Comparison of ENCODE assay signal across 9 mouse cellular contexts in the genomic region with DNA sequence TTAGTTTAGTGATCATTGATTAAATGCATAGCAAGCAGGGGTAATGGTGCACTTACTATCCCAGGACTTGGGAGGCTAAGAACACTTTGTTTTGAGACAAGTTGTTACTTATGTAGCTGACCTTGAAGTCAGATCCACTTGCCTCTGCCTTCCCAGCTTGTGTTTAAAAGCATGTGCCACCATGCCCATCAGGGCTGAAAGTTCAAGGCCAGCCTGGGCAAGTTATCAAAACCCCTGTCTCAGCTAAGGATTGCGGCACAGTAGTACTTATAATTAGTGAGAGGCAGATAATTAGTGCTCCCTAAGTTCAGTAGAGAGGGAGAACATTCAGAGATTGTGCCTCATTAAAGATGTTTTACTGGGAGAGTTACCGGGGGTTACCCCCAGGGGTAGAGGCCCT. TPM values are rescaled to one million over a fixed set of nuclear protein-coding genes. Genes with fewer than 3 reads are reported as not detected.
DNase-seq lines count a peak whose midpoint lies in the region; ATAC-seq and TF ChIP-seq lines count a peak whose summit lies in the region.
"Had no signal": no experiment of that assay in that cellular context is flagged by ENCODE, and none has a peak within 500 bp of the region (broad histone marks: within the 10 kb centered on the region; RNA-seq: fewer than 3 reads in every experiment).

No protein-coding gene starts in this region.

- H3K36me3 ChIP-seq in forebrain, embryonic 10.5 days (replicated peaks) = peaks cover 75% of the 10 kb centered on the region
- H3K36me3 ChIP-seq in forebrain, postnatal 0 days (ENCODE audit: insufficient read depth) = peaks cover 36% of the 10 kb centered on the region
- peaks cover 37% of the 10 kb centered on the region for H3K36me3 ChIP-seq in midbrain, embryonic 11.5 days (ENCODE audit: control insufficient read depth, insufficient read depth, low read length)
- peaks cover 32% of the 10 kb centered on the region for H3K36me3 ChIP-seq in midbrain, embryonic 16.5 days (ENCODE audit: control insufficient read depth, insufficient read depth, low read length)
- H3K36me3 ChIP-seq in hindbrain, embryonic 11.5 days (ENCODE audit: control insufficient read depth, insufficient read depth, low read length) = peaks cover 24% of the 10 kb centered on the region
- peaks cover 57% of the 10 kb centered on the region for H3K36me3 ChIP-seq in neural tube, embryonic 12.5 days

- ATAC-seq in forebrain, postnatal 0 days = no peak
- no peak for ATAC-seq in midbrain, embryonic 11.5 days (ENCODE audit: low FRiP score)
- ATAC-seq in midbrain, embryonic 16.5 days = no peak
- ATAC-seq in hindbrain, embryonic 11.5 days (ENCODE audit: low FRiP score) = no peak
- no peak for ATAC-seq in neural tube, embryonic 12.5 days (ENCODE audit: low FRiP score, low read depth)

- H3K4me2 ChIP-seq in forebrain, postnatal 0 days (ENCODE audit: low read depth) = no peak overlapping the region; the same call in 1 of the 2 replicates
- H3K4me2 ChIP-seq in midbrain, embryonic 11.5 days = peak overlapping the region; percentile 59; the same call in 1 of the 2 replicates
- H3K4me2 ChIP-seq in midbrain, embryonic 16.5 days (ENCODE audit: low read length) = no peak overlapping the region
- peak overlapping the region; percentile 30 for H3K4me2 ChIP-seq in hindbrain, embryonic 11.5 days (replicated peaks; ENCODE audit: low read depth, low read length)
- H3K4me2 ChIP-seq in neural tube, embryonic 12.5 days (replicated peaks) = peak overlapping the region; percentile 86

- DNase-seq in forebrain, embryonic 10.5 days (ENCODE audit: extremely low spot score, low spot score) = no peak
- no peak for DNase-seq in forebrain, postnatal 0 days
- DNase-seq in midbrain, embryonic 11.5 days (ENCODE audit: low spot score, missing footprints) = no peak
- no peak for DNase-seq in hindbrain, embryonic 11.5 days (ENCODE audit: low spot score)
- DNase-seq in c-Kit-positive CD71-positive TER-119-positive erythroid progenitor cells, embryonic 14.5 days (ENCODE audit: low spot score) = no peak
- DNase-seq in spleen, adult 12 weeks (ENCODE audit: low spot score) = no peak

- peaks cover 38% of the 10 kb centered on the region for H3K4me1 ChIP-seq in forebrain, embryonic 10.5 days
- H3K4me1 ChIP-seq in forebrain, postnatal 0 days (ENCODE audit: insufficient read depth) = peaks cover 15% of the 10 kb centered on the region
- H3K4me1 ChIP-seq in midbrain, embryonic 11.5 days (ENCODE audit: control insufficient read depth, insufficient read depth, low read length) = peaks cover 21% of the 10 kb centered on the region
- peaks cover 34% of the 10 kb centered on the region for H3K4me1 ChIP-seq in midbrain, embryonic 16.5 days (ENCODE audit: control insufficient read depth, insufficient read depth, low read length)
- peaks cover 9% of the 10 kb centered on the region for H3K4me1 ChIP-seq in hindbrain, embryonic 11.5 days (replicated peaks; ENCODE audit: control insufficient read depth, insufficient read depth, low read length)
- peaks cover 29% of the 10 kb centered on the region for H3K4me1 ChIP-seq in neural tube, embryonic 12.5 days

- no peak for TF ChIP-seq CTCF in forebrain, postnatal 0 days (IDR thresholded peaks at IDR 0.05; ENCODE audit: low read depth)

- WGBS in forebrain, embryonic 10.5 days = 97% methylated on average over 2 of the region's 2 CpGs
- 69% methylated on average over 2 of the region's 2 CpGs for WGBS in forebrain, postnatal 0 days
- 97% methylated on average over 2 of the region's 2 CpGs for WGBS in midbrain, embryonic 11.5 days
- WGBS in midbrain, embryonic 16.5 days = 96% methylated on average over 2 of the region's 2 CpGs
- WGBS in hindbrain, embryonic 11.5 days = 95% methylated on average over 2 of the region's 2 CpGs
- 94% methylated on average over 2 of the region's 2 CpGs for WGBS in neural tube, embryonic 12.5 days

- H3K9ac ChIP-seq in forebrain, postnatal 0 days = no peak overlapping the region
- H3K9ac ChIP-seq in midbrain, embryonic 11.5 days (ENCODE audit: low read length) = peak overlapping the region; percentile 33; the same call in 1 of the 2 replicates
- H3K9ac ChIP-seq in midbrain, embryonic 16.5 days (ENCODE audit: low read depth, low read length) = no peak overlapping the region
- H3K9ac ChIP-seq in hindbrain, embryonic 11.5 days (ENCODE audit: low read depth, low read length) = no peak overlapping the region; the same call in 1 of the 2 replicates
- no peak overlapping the region; the same call in 1 of the 2 replicates for H3K9ac ChIP-seq in neural tube, embryonic 12.5 days

- H3K27me3 ChIP-seq in forebrain, embryonic 10.5 days (ENCODE audit: poor library complexity, severe bottlenecking) = no peaks in the 10 kb centered on the region
- H3K27me3 ChIP-seq in forebrain, postnatal 0 days (ENCODE audit: insufficient read depth, low read length) = no peaks in the 10 kb centered on the region
- no peaks in the 10 kb centered on the region for H3K27me3 ChIP-seq in midbrain, embryonic 11.5 days (ENCODE audit: control insufficient read depth, insufficient read depth, low read length)
- H3K27me3 ChIP-seq in midbrain, embryonic 16.5 days (ENCODE audit: control insufficient read depth, insufficient read depth, low read depth, low read length) = no peaks in the 10 kb centered on the region
- H3K27me3 ChIP-seq in hindbrain, embryonic 11.5 days (ENCODE audit: control insufficient read depth, insufficient read depth, low read length) = no peaks in the 10 kb centered on the region
- no peaks in the 10 kb centered on the region for H3K27me3 ChIP-seq in neural tube, embryonic 12.5 days (replicated peaks)

- no peak overlapping the region for H3K27ac ChIP-seq in forebrain, embryonic 10.5 days
- no peak overlapping the region for H3K27ac ChIP-seq in forebrain, postnatal 0 days (ENCODE audit: low read depth, low read length)
- H3K27ac ChIP-seq in midbrain, embryonic 11.5 days (ENCODE audit: low read depth, low read length) = no peak overlapping the region
- no peak overlapping the region for H3K27ac ChIP-seq in midbrain, embryonic 16.5 days (ENCODE audit: low read length)
- no peak overlapping the region for H3K27ac ChIP-seq in hindbrain, embryonic 11.5 days (ENCODE audit: low read depth, low read length)
- no peak overlapping the region for H3K27ac ChIP-seq in neural tube, embryonic 12.5 days
- H3K27ac ChIP-seq: layer of hippocampus, adult 2 months had no signal

- H3K4me3 ChIP-seq in forebrain, embryonic 10.5 days = peak overlapping the region; percentile 73
- H3K4me3 ChIP-seq in forebrain, postnatal 0 days (ENCODE audit: low read depth, low read length) = no peak overlapping the region
- peak overlapping the region; percentile 97; the same call in 1 of the 2 replicates for H3K4me3 ChIP-seq in midbrain, embryonic 11.5 days (ENCODE audit: low read depth, low read length)
- no peak overlapping the region for H3K4me3 ChIP-seq in midbrain, embryonic 16.5 days (ENCODE audit: low read depth, low read length)
- peak overlapping the region; percentile 96 for H3K4me3 ChIP-seq in hindbrain, embryonic 11.5 days (ENCODE audit: low read depth, low read length)
- H3K4me3 ChIP-seq in neural tube, embryonic 12.5 days = no peak overlapping the region
- H3K4me3 ChIP-seq: layer of hippocampus, adult 2 months had no signal

- H3K9me3 ChIP-seq in forebrain, embryonic 10.5 days = peaks cover 27% of the 10 kb centered on the region
- H3K9me3 ChIP-seq in forebrain, postnatal 0 days (ENCODE audit: low read length) = no peaks in the 10 kb centered on the region
- H3K9me3 ChIP-seq in midbrain, embryonic 11.5 days (ENCODE audit: control insufficient read depth, low read length) = no peaks in the 10 kb centered on the region
- H3K9me3 ChIP-seq in midbrain, embryonic 16.5 days (replicated peaks; ENCODE audit: control insufficient read depth, low read length, poor library complexity, severe bottlenecking) = no peaks in the 10 kb centered on the region
- no peaks in the 10 kb centered on the region for H3K9me3 ChIP-seq in hindbrain, embryonic 11.5 days (ENCODE audit: control insufficient read depth, low read length)
- H3K9me3 ChIP-seq in neural tube, embryonic 12.5 days = no peaks in the 10 kb centered on the region

RNA-seq across cellular contexts. Expression of a gene that starts 1.8 kb away (rescaled TPM):
- polyA plus RNA-seq in forebrain, embryonic 10.5 days (2016; fragmentation: Nextera tagmentation; extraction: Ambion mirVana) = 30.3 and 32.3 TPM in 2 replicates
- total RNA-seq in forebrain, postnatal 0 days (2014; rRNA removed) = 6.5 and 8.0 TPM in 2 replicates
- polyA plus RNA-seq in forebrain, postnatal 0 days (2015; fragmentation: Nextera tagmentation; extraction: Ambion mirVana) = 5.6 and 6.7 TPM in 2 replicates
- 24.6 and 29.8 TPM in 2 replicates for polyA plus RNA-seq in midbrain, embryonic 11.5 days (2014; fragmentation: Nextera tagmentation; extraction: Ambion mirVana)
- polyA plus RNA-seq in midbrain, embryonic 16.5 days (2015; fragmentation: Nextera tagmentation; extraction: Ambion mirVana) = 14.3 and 15.5 TPM in 2 replicates
- 23.7 and 30.0 TPM in 2 replicates for polyA plus RNA-seq in hindbrain, embryonic 11.5 days (2014; fragmentation: Nextera tagmentation; extraction: Ambion mirVana)
- 30.1 and 32.8 TPM in 2 replicates for polyA plus RNA-seq in neural tube, embryonic 12.5 days (2016; fragmentation: Nextera tagmentation; extraction: Ambion mirVana)

RNA-seq across cellular contexts. Expression of a gene that starts 1.9 kb away (rescaled TPM):
- polyA plus RNA-seq in forebrain, embryonic 10.5 days (2016; fragmentation: Nextera tagmentation; extraction: Ambion mirVana) = 74.7 and 78.3 TPM in 2 replicates
- total RNA-seq in forebrain, postnatal 0 days (2014; rRNA removed) = 34.3 and 46.6 TPM in 2 replicates
- polyA plus RNA-seq in forebrain, postnatal 0 days (2015; fragmentation: Nextera tagmentation; extraction: Ambion mirVana) = 29.8 and 35.9 TPM in 2 replicates
- polyA plus RNA-seq in midbrain, embryonic 11.5 days (2014; fragmentation: Nextera tagmentation; extraction: Ambion mirVana) = 30.3 and 32.4 TPM in 2 replicates
- polyA plus RNA-seq in midbrain, embryonic 16.5 days (2015; fragmentation: Nextera tagmentation; extraction: Ambion mirVana) = 48.7 and 54.9 TPM in 2 replicates
- polyA plus RNA-seq in hindbrain, embryonic 11.5 days (2014; fragmentation: Nextera tagmentation; extraction: Ambion mirVana) = 26.5 and 29.7 TPM in 2 replicates
- 67.6 and 68.9 TPM in 2 replicates for polyA plus RNA-seq in neural tube, embryonic 12.5 days (2016; fragmentation: Nextera tagmentation; extraction: Ambion mirVana)

RNA-seq across cellular contexts. Expression of a gene that starts 9.3 kb away (rescaled TPM):
- polyA plus RNA-seq in forebrain, embryonic 10.5 days (2016; fragmentation: Nextera tagmentation; extraction: Ambion mirVana) = 55.8 and 57.7 TPM in 2 replicates
- total RNA-seq in forebrain, postnatal 0 days (2014; rRNA removed) = 65.2 and 65.7 TPM in 2 replicates
- polyA plus RNA-seq in forebrain, postnatal 0 days (2015; fragmentation: Nextera tagmentation; extraction: Ambion mirVana) = 75.1 and 75.9 TPM in 2 replicates
- 49.3 and 54.0 TPM in 2 replicates for polyA plus RNA-seq in midbrain, embryonic 11.5 days (2014; fragmentation: Nextera tagmentation; extraction: Ambion mirVana)
- 64.5 and 70.4 TPM in 2 replicates for polyA plus RNA-seq in midbrain, embryonic 16.5 days (2015; fragmentation: Nextera tagmentation; extraction: Ambion mirVana)
- 53.2 and 54.0 TPM in 2 replicates for polyA plus RNA-seq in hindbrain, embryonic 11.5 days (2014; fragmentation: Nextera tagmentation; extraction: Ambion mirVana)
- 58.1 and 61.9 TPM in 2 replicates for polyA plus RNA-seq in neural tube, embryonic 12.5 days (2016; fragmentation: Nextera tagmentation; extraction: Ambion mirVana)

RNA-seq across cellular contexts. Expression of a gene that starts 25.7 kb away (rescaled TPM):
- 379 and 383 TPM in 2 replicates for polyA plus RNA-seq in forebrain, embryonic 10.5 days (2016; fragmentation: Nextera tagmentation; extraction: Ambion mirVana)
- 90.8 and 122 TPM in 2 replicates for total RNA-seq in forebrain, postnatal 0 days (2014; rRNA removed)
- polyA plus RNA-seq in forebrain, postnatal 0 days (2015; fragmentation: Nextera tagmentation; extraction: Ambion mirVana) = 138 and 183 TPM in 2 replicates
- polyA plus RNA-seq in midbrain, embryonic 11.5 days (2014; fragmentation: Nextera tagmentation; extraction: Ambion mirVana) = 235 and 254 TPM in 2 replicates
- 112 and 120 TPM in 2 replicates for polyA plus RNA-seq in midbrain, embryonic 16.5 days (2015; fragmentation: Nextera tagmentation; extraction: Ambion mirVana)
- 193 and 214 TPM in 2 replicates for polyA plus RNA-seq in hindbrain, embryonic 11.5 days (2014; fragmentation: Nextera tagmentation; extraction: Ambion mirVana)
- polyA plus RNA-seq in neural tube, embryonic 12.5 days (2016; fragmentation: Nextera tagmentation; extraction: Ambion mirVana) = 130 and 144 TPM in 2 replicates

RNA-seq across cellular contexts. Expression of a gene that starts 26.1 kb away (rescaled TPM):
- polyA plus RNA-seq in forebrain, embryonic 10.5 days (2016; fragmentation: Nextera tagmentation; extraction: Ambion mirVana) = 10.7 and 10.8 TPM in 2 replicates
- 0.52 and 1.6 TPM in 2 replicates for total RNA-seq in forebrain, postnatal 0 days (2014; rRNA removed)
- 1.8 and 3.2 TPM in 2 replicates for polyA plus RNA-seq in forebrain, postnatal 0 days (2015; fragmentation: Nextera tagmentation; extraction: Ambion mirVana)
- polyA plus RNA-seq in midbrain, embryonic 11.5 days (2014; fragmentation: Nextera tagmentation; extraction: Ambion mirVana) = 11.7 and 13.2 TPM in 2 replicates
- polyA plus RNA-seq in midbrain, embryonic 16.5 days (2015; fragmentation: Nextera tagmentation; extraction: Ambion mirVana) = 2.8 and 4.8 TPM in 2 replicates
- 24.1 and 26.5 TPM in 2 replicates for polyA plus RNA-seq in hindbrain, embryonic 11.5 days (2014; fragmentation: Nextera tagmentation; extraction: Ambion mirVana)
- polyA plus RNA-seq in neural tube, embryonic 12.5 days (2016; fragmentation: Nextera tagmentation; extraction: Ambion mirVana) = 54.2 and 72.8 TPM in 2 replicates

Comparison
In these comparisons a context has a peak if more than half of its experiments do, and no peak if none do; other contexts are left out.
1. H3K4me3 ChIP-seq: peak in forebrain, embryonic 10.5 days (single experiment), midbrain, embryonic 11.5 days (single experiment) and hindbrain, embryonic 11.5 days (single experiment); none in forebrain, postnatal 0 days (single experiment), midbrain, embryonic 16.5 days (single experiment) and neural tube, embryonic 12.5 days (single experiment).
2. H3K4me2 ChIP-seq: peak in midbrain, embryonic 11.5 days (single experiment), hindbrain, embryonic 11.5 days (single experiment) and neural tube, embryonic 12.5 days (single experiment); none in forebrain, postnatal 0 days (single experiment) and midbrain, embryonic 16.5 days (single experiment).